Comparison of ENCODE assay signal across 29 mouse cellular contexts in the genomic region with DNA sequence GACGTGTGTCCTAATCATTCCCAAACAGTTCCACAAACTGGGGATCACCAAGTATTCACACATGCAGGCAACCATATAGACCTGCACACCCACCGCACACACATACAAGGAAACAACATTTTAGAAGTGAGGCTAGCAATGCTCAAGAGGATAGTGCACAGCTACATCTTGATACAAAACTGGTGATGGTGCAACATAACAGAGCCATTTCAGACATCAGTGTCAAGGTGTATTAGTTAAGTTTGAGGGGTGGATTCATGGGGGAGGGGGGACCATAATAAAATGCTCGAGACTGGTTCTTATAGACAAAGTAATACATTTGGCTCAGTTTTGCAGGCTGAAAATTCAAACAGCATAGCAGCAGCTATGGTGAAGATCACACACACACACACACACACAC. TPM values are rescaled to one million over a fixed set of nuclear protein-coding genes. Genes with fewer than 3 reads are reported as not detected.
DNase-seq lines count a peak whose midpoint lies in the region; ATAC-seq and TF ChIP-seq lines count a peak whose summit lies in the region.
"Had no signal": no experiment of that assay in that cellular context is flagged by ENCODE, and none has a peak within 500 bp of the region (broad histone marks: within the 10 kb centered on the region; RNA-seq: fewer than 3 reads in every experiment).

No protein-coding gene starts in this region.

- 56% methylated on average over 3 of the region's 3 CpGs for WGBS in liver, embryonic 15.5 days (ENCODE audit: insufficient replicate concordance)

- H3K36me3 ChIP-seq in erythroblast, embryonic 14.5 days (ENCODE audit: control insufficient read depth), result peaks cover 3% of the 10 kb centered on the region
- no peaks in the 10 kb centered on the region for H3K36me3 ChIP-seq in testis, adult 2 months (ENCODE audit: control insufficient read depth, insufficient read depth, low read length)
- H3K36me3 ChIP-seq in liver, embryonic 15.5 days (replicated peaks), result no peaks in the 10 kb centered on the region
- H3K36me3 ChIP-seq: embryonic facial prominence, embryonic 12.5 days; heart, embryonic 13.5 days; midbrain, embryonic 13.5 days; neural tube, embryonic 15.5 days; stomach, embryonic 15.5 days had no signal

- peaks cover 4% of the 10 kb centered on the region for H3K27me3 ChIP-seq in erythroblast, embryonic 14.5 days (ENCODE audit: control insufficient read depth)
- H3K27me3 ChIP-seq in testis, adult 2 months (ENCODE audit: control insufficient read depth, insufficient read depth, low read length), result no peaks in the 10 kb centered on the region
- H3K27me3 ChIP-seq in liver, embryonic 15.5 days, result 0 out of 2 replicates have a peak, but pooled peaks cover 4% of the 10 kb centered on the region
- H3K27me3 ChIP-seq: stomach, embryonic 15.5 days had no signal

- no peak for ATAC-seq in erythroblast, adult 5-6 weeks (replicated peaks; ENCODE audit: low FRiP score, poor library complexity, severe bottlenecking)
- no peak for ATAC-seq in liver, embryonic 15.5 days (ENCODE audit: insufficient read depth)
- ATAC-seq: forebrain, embryonic 16.5 days; midbrain, embryonic 13.5 days had no signal

- peak overlapping the region; percentile 57 for H3K4me2 ChIP-seq in liver, embryonic 15.5 days
- H3K4me2 ChIP-seq: embryonic facial prominence, embryonic 12.5 days; heart, embryonic 13.5 days; hindbrain, embryonic 14.5 days; lung, embryonic 14.5 days; midbrain, embryonic 13.5 days; neural tube, embryonic 15.5 days; stomach, embryonic 15.5 days had no signal

- no peak overlapping the region for H3K27ac ChIP-seq in testis, adult 2 months (ENCODE audit: control insufficient read depth, insufficient read depth, low read depth, low read length)
- 0 out of 2 replicates have a peak overlapping the region, but pooled peaks have one; percentile 38 for H3K27ac ChIP-seq in liver, embryonic 15.5 days (replicated peaks)
- H3K27ac ChIP-seq: embryonic facial prominence, embryonic 12.5 days; heart, embryonic 13.5 days; hindbrain, embryonic 14.5 days; kidney, postnatal 0 days; midbrain, embryonic 13.5 days; neural tube, embryonic 15.5 days; stomach, embryonic 15.5 days had no signal

- TF ChIP-seq CTCF in testis, adult 2 months (IDR thresholded peaks at IDR 0.05; ENCODE audit: control insufficient read depth, insufficient read depth, insufficient replicate concordance, low read depth, low read length), result no peak

- H3K4me3 ChIP-seq in erythroblast, embryonic 14.5 days (replicated peaks), result peak overlapping the region; percentile 39
- H3K4me3 ChIP-seq in testis, adult 2 months (ENCODE audit: control insufficient read depth, low read depth, low read length), result peak overlapping the region; percentile 44
- H3K4me3 ChIP-seq in liver, embryonic 15.5 days (replicated peaks), result peak overlapping the region; percentile 30
- H3K4me3 ChIP-seq: embryonic facial prominence, embryonic 12.5 days; heart, embryonic 13.5 days; midbrain, embryonic 13.5 days; neural tube, embryonic 15.5 days; stomach, embryonic 15.5 days had no signal

- peaks cover 50% of the 10 kb centered on the region for H3K4me1 ChIP-seq in erythroblast, embryonic 14.5 days (ENCODE audit: control insufficient read depth)
- peaks cover 9% of the 10 kb centered on the region; the same call in 1 of the 2 replicates for H3K4me1 ChIP-seq in testis, adult 2 months (ENCODE audit: control insufficient read depth, insufficient read depth, low read length)
- H3K4me1 ChIP-seq in liver, embryonic 15.5 days (replicated peaks), result peaks cover 45% of the 10 kb centered on the region
- H3K4me1 ChIP-seq: embryonic facial prominence, embryonic 12.5 days had no signal

- TF ChIP-seq POLR2A in testis, adult 2 months (IDR thresholded peaks at IDR 0.05; ENCODE audit: control insufficient read depth, low read depth, low read length), result no peak

- intact Hi-C loops in left cerebral cortex, postnatal 36 days (cut with DNase I), result no loop called here

- no peak overlapping the region for H3K9ac ChIP-seq in liver, embryonic 15.5 days
- H3K9ac ChIP-seq: embryonic facial prominence, embryonic 12.5 days; heart, embryonic 13.5 days; hindbrain, embryonic 14.5 days; lung, embryonic 14.5 days; midbrain, embryonic 13.5 days; neural tube, embryonic 15.5 days; stomach, embryonic 15.5 days had no signal

- H3K9me3 ChIP-seq in erythroblast, embryonic 14.5 days (ENCODE audit: control insufficient read depth, low read length), result no peaks in the 10 kb centered on the region
- H3K9me3 ChIP-seq in liver, embryonic 15.5 days (replicated peaks), result no peaks in the 10 kb centered on the region
- H3K9me3 ChIP-seq: embryonic facial prominence, embryonic 12.5 days; heart, embryonic 13.5 days; midbrain, embryonic 13.5 days; neural tube, embryonic 15.5 days; stomach, embryonic 15.5 days had no signal

- no peak for DNase-seq in testis, postnatal 14 days (ENCODE audit: low spot score)
- no peak for DNase-seq in frontal cortex, postnatal 14 days (ENCODE audit: low spot score in 2 of 2)
- DNase-seq in kidney, adult 9 months, result no peak
- no peak for DNase-seq in left cerebral cortex, postnatal 36 days (ENCODE audit: low spot score in 2 of 2)
- DNase-seq: adrenal gland, adult 2 months; adrenal gland, postnatal 36 days; cerebellum, adult 8-10 months; cerebellum, postnatal 25 days; heart, postnatal 10 days; kidney, adult 18-20 months; kidney, postnatal 4 days; left cerebral cortex, postnatal 4 days; lung, embryonic 14.5 days; lung, postnatal 14 days; right cerebral cortex, postnatal 25 days; thymus, adult 18-20 months; thymus, postnatal 36 days had no signal

RNA-seq across cellular contexts. Expression of a gene that starts 2.8 kb away (rescaled TPM):
- 0.20 and 0.27 TPM in 2 replicates for polyA plus RNA-seq in erythroblast, embryonic 14.5 days (2012)
- 21.9 and 32.7 TPM in 2 replicates for total RNA-seq in erythroblast, adult 5-6 weeks (2015; ENCODE audit: low replicate concordance)
- total RNA-seq in erythroblast, adult 5-6 weeks (2017; ENCODE audit: low replicate concordance), result 15.7 and 33.7 TPM in 2 replicates
- 18.2 and 23.4 TPM in 2 replicates for polyA plus RNA-seq in testis, adult 2 months (2012; rRNA removed)
- 6.1 and 6.3 TPM in 2 replicates for polyA plus RNA-seq in liver, embryonic 15.5 days (2015; fragmentation: Nextera tagmentation; extraction: Ambion mirVana)
- 10 to 100 TPM; 65.6 to 88.2 TPM for total RNA-seq in left cerebral cortex, postnatal 36 days (2021)
